22 mouse cellular contexts compared by ENCODE assay signal in the genomic region with DNA sequence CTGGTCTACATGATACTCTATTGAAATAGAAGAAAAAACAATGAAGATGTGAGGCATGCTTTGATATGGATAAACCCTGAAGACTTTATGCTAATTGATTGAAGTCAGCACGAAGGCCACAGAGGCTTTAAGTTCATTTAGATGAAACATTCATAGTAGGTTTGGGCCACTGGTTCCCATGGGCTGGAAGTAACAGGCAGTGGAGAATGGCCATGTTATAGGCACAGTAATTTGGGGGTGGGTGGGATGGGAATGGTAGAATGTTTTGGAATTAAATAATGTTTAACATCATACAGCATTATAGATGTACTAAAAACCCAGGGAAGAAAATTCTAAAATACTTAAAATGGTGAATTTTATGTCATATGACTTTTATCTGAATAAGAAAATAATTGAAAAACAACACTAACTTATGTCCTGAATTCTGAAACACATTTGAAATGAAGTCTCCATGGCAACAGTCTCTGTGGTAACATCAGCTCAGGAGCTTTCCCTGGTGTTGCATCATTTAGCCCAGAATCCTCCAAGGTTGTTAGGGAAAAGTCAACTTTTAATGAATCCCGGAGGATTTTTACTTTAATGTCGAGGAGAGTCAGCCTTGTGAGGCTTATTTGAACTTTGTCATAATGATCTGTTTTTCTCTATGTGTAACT. TPM values are rescaled to one million over a fixed set of nuclear protein-coding genes. Genes with fewer than 3 reads are reported as not detected.
A peak's percentile ranks its signal among the peaks of the same experiment; 100 is the strongest.
DNase-seq lines count a peak whose midpoint lies in the region; ATAC-seq and TF ChIP-seq lines count a peak whose summit lies in the region.
"Had no signal": no experiment of that assay in that cellular context is flagged by ENCODE, and none has a peak within 500 bp of the region (broad histone marks: within the 10 kb centered on the region; RNA-seq: fewer than 3 reads in every experiment).

No protein-coding gene starts in this region.

- no peaks in the 10 kb centered on the region for H3K27me3 ChIP-seq in midbrain, postnatal 0 days (ENCODE audit: insufficient read depth, low read length)
- no peaks in the 10 kb centered on the region for H3K27me3 ChIP-seq in heart, embryonic 10.5 days (ENCODE audit: insufficient read depth, poor library complexity, severe bottlenecking)
- H3K27me3 ChIP-seq: heart, embryonic 15.5 days had no signal

- no peak for DNase-seq in frontal cortex, postnatal 36 days (ENCODE audit: low spot score in 2 of 2)
- peak; percentile 33 to 39 for DNase-seq in left cerebral cortex, postnatal 25 days (ENCODE audit: low spot score in 2 of 2)
- no peak for DNase-seq in left cerebral cortex, adult 18-20 months (ENCODE audit: low spot score in 2 of 2)
- DNase-seq in brain, adult 2 months (ENCODE audit: low read depth, low spot score): peak; percentile 87
- DNase-seq in midbrain, postnatal 0 days (ENCODE audit: low spot score): peak; percentile 58
- DNase-seq in urinary bladder, postnatal 14 days (ENCODE audit: low spot score): no peak
- DNase-seq in heart, embryonic 10.5 days (ENCODE audit: low spot score): no peak
- DNase-seq: adrenal gland, adult 2 months; cerebellum, adult 9-10 months; lung, postnatal 14 days; right cerebral cortex, postnatal 25 days; thymus, postnatal 4 days had no signal

- 41% methylated on average over 3 of the region's 3 CpGs for WGBS in midbrain, postnatal 0 days
- WGBS in heart, embryonic 10.5 days: 73% methylated on average over 3 of the region's 3 CpGs

- H3K4me2 ChIP-seq in midbrain, postnatal 0 days (ENCODE audit: low read depth, low read length, poor library complexity, severe bottlenecking): no peak overlapping the region
- H3K4me2 ChIP-seq: heart, embryonic 15.5 days had no signal

- no peaks in the 10 kb centered on the region for H3K36me3 ChIP-seq in midbrain, postnatal 0 days (ENCODE audit: insufficient read depth, low read length)
- no peaks in the 10 kb centered on the region for H3K36me3 ChIP-seq in heart, embryonic 10.5 days
- H3K36me3 ChIP-seq: heart, embryonic 15.5 days had no signal

- H3K4me3 ChIP-seq in midbrain, postnatal 0 days (ENCODE audit: low read depth, low read length): no peak overlapping the region
- H3K4me3 ChIP-seq in heart, embryonic 10.5 days: no peak overlapping the region
- H3K4me3 ChIP-seq: heart, embryonic 15.5 days had no signal

- H3K4me1 ChIP-seq in midbrain, postnatal 0 days (ENCODE audit: insufficient read depth, low read length): peaks cover 4% of the 10 kb centered on the region; the same call in 1 of the 2 replicates
- no peaks in the 10 kb centered on the region for H3K4me1 ChIP-seq in heart, embryonic 10.5 days
- H3K4me1 ChIP-seq: heart, embryonic 15.5 days had no signal

- peak; percentile 87 for ATAC-seq in frontal cortex, adult (ENCODE audit: low TSS enrichment)
- peak; percentile 88 for ATAC-seq in midbrain, postnatal 0 days (ENCODE audit: low FRiP score)

- no peaks in the 10 kb centered on the region for H3K9me3 ChIP-seq in midbrain, postnatal 0 days (ENCODE audit: low read length)
- no peaks in the 10 kb centered on the region for H3K9me3 ChIP-seq in heart, embryonic 10.5 days
- H3K9me3 ChIP-seq: heart, embryonic 15.5 days had no signal

- intact Hi-C loops in left cerebral cortex, postnatal 25 days (cut with DNase I): no loop called here

- H3K9ac ChIP-seq in midbrain, postnatal 0 days (replicated peaks; ENCODE audit: low read length, poor library complexity, severe bottlenecking): no peak overlapping the region
- H3K9ac ChIP-seq: heart, embryonic 15.5 days had no signal

- H3K27ac ChIP-seq in midbrain, postnatal 0 days (ENCODE audit: low read depth, low read length): peak overlapping the region; percentile 34; the same call in 1 of the 2 replicates
- H3K27ac ChIP-seq in heart, embryonic 10.5 days: no peak overlapping the region
- H3K27ac ChIP-seq: heart, embryonic 15.5 days had no signal

- TF ChIP-seq CTCF in midbrain, postnatal 0 days (IDR thresholded peaks at IDR 0.05): no peak

RNA-seq across cellular contexts. Expression of gene Panx3, which starts 18.4 kb away (rescaled TPM):
- total RNA-seq in left cerebral cortex, postnatal 25 days (2021): not detected
- total RNA-seq in left cerebral cortex, adult 18-20 months (2021): not detected
- total RNA-seq in midbrain, postnatal 0 days (2014; rRNA removed): not detected in 2 replicates
- 0.10 TPM in 1 of 2 replicates, not detected in the other for polyA plus RNA-seq in midbrain, postnatal 0 days (2015; fragmentation: Nextera tagmentation; extraction: Ambion mirVana)
- polyA plus RNA-seq in heart, embryonic 10.5 days (2016; fragmentation: Nextera tagmentation; extraction: Ambion mirVana): 0.31 TPM in 1 of 2 replicates, not detected in the other
- total RNA-seq: gastrocnemius, adult 18-20 months; layer of hippocampus, postnatal 14 days; megakaryocyte-erythroid progenitor cell, adult 5-6 weeks had no signal
- polyA plus RNA-seq: C2C12; kidney, embryonic 14.5 days; liver, embryonic 16.5 days; neural tube, embryonic 11.5 days had no signal

RNA-seq across cellular contexts. Expression of gene Olfr160, which starts 28.6 kb away (rescaled TPM):
- not detected for total RNA-seq in left cerebral cortex, postnatal 25 days (2021)
- total RNA-seq in left cerebral cortex, adult 18-20 months (2021): not detected
- total RNA-seq in midbrain, postnatal 0 days (2014; rRNA removed): not detected in 2 replicates
- not detected in 2 replicates for polyA plus RNA-seq in midbrain, postnatal 0 days (2015; fragmentation: Nextera tagmentation; extraction: Ambion mirVana)
- polyA plus RNA-seq in heart, embryonic 10.5 days (2016; fragmentation: Nextera tagmentation; extraction: Ambion mirVana): not detected in 2 replicates
- total RNA-seq: adrenal gland, adult 2 months; gastrocnemius, adult 18-20 months; layer of hippocampus, postnatal 14 days; megakaryocyte-erythroid progenitor cell, adult 5-6 weeks had no signal
- polyA plus RNA-seq: adrenal gland, adult 2 months; C2C12; heart, embryonic 15.5 days; kidney, embryonic 14.5 days; limb, embryonic 14.5 days; liver, embryonic 16.5 days; neural tube, embryonic 11.5 days had no signal

RNA-seq across cellular contexts. Expression of gene Tbrg1, which starts 30.3 kb away (rescaled TPM):
- 10 to 100 TPM; 53.0 to 54.5 TPM for total RNA-seq in left cerebral cortex, postnatal 25 days (2021)
- total RNA-seq in left cerebral cortex, adult 18-20 months (2021): 10 to 100 TPM; 47.5 to 58.0 TPM
- total RNA-seq in midbrain, postnatal 0 days (2014; rRNA removed): 55.3 and 55.7 TPM in 2 replicates
- polyA plus RNA-seq in midbrain, postnatal 0 days (2015; fragmentation: Nextera tagmentation; extraction: Ambion mirVana): 91.4 and 94.4 TPM in 2 replicates
- polyA plus RNA-seq in heart, embryonic 10.5 days (2016; fragmentation: Nextera tagmentation; extraction: Ambion mirVana): 200 and 203 TPM in 2 replicates

RNA-seq across cellular contexts. Expression of gene Olfr874, which starts 57.5 kb away (rescaled TPM):
- total RNA-seq in left cerebral cortex, postnatal 25 days (2021): not detected
- not detected for total RNA-seq in left cerebral cortex, adult 18-20 months (2021)
- total RNA-seq in midbrain, postnatal 0 days (2014; rRNA removed): not detected in 2 replicates
- 0.11 TPM in 1 of 2 replicates, not detected in the other for polyA plus RNA-seq in midbrain, postnatal 0 days (2015; fragmentation: Nextera tagmentation; extraction: Ambion mirVana)
- polyA plus RNA-seq in heart, embryonic 10.5 days (2016; fragmentation: Nextera tagmentation; extraction: Ambion mirVana): not detected in 2 replicates
- total RNA-seq: adrenal gland, adult 2 months; gastrocnemius, adult 18-20 months; layer of hippocampus, postnatal 14 days; megakaryocyte-erythroid progenitor cell, adult 5-6 weeks had no signal
- polyA plus RNA-seq: adrenal gland, adult 2 months; C2C12; heart, embryonic 15.5 days; kidney, embryonic 14.5 days; liver, embryonic 16.5 days; neural tube, embryonic 11.5 days had no signal

Comparison
In these comparisons a context has a peak if more than half of its experiments do, and no peak if none do; other contexts are left out.
1. DNase-seq: peak in left cerebral cortex, postnatal 25 days (2 of 2), brain, adult 2 months (single experiment) and midbrain, postnatal 0 days (single experiment); none in frontal cortex, postnatal 36 days (0 of 2), left cerebral cortex, adult 18-20 months (0 of 2), urinary bladder, postnatal 14 days (single experiment) and heart, embryonic 10.5 days (single experiment).